Mouse (Mus musculus) T-cell, adult 66 days (primary cell): ENCODE data around the gene Ccdc15. TPM values are rescaled to one million over a fixed set of nuclear protein-coding genes. Genes with fewer than 3 reads are reported as not detected.

Experiments used
- total RNA-seq, 2 experiments: library from RNA; stranded (reverse); gene quantifications; 3 replicates in 1 of 2; 4 replicates in 1 of 2; pipeline ENCODE4 v1.2.4; 2023

Gene Ccdc15
- 10 to 100 TPM; 10.4 to 14.6 TPM for total RNA-seq

GRCm38 (mm10) chr9:37347988-37348642 is at the start of gene Ccdc15:
Ccdc15 (minus strand) TSS chr9:37348432.

GRCm38 (mm10) chr9:37367301-37368080 is 19.3 kb upstream of the Ccdc15 start, which contains the start of gene Hepacam:
Hepacam (plus strand) TSS chr9:37367351.

GRCm38 (mm10) chr9:37255149-37255888 is 92.9 kb downstream of the Ccdc15 start, which contains the start of gene Slc37a2:
Slc37a2 (minus strand) TSS chr9:37255738.

Other genes starting within 250 kb of the Ccdc15 start
- gene Pknox2, start 201.0 kb downstream of the Ccdc15 start, total RNA-seq, result not detected
- gene Tmem218, start 140.2 kb downstream of the Ccdc15 start, total RNA-seq, result 1 to 10 TPM; 1.8 TPM
- 1 to 10 TPM; 1.7 to 2.4 TPM for gene Slc37a2, start 92.7 kb downstream of the Ccdc15 start, total RNA-seq
- gene Hepacam, start 18.9 kb upstream of the Ccdc15 start, total RNA-seq, result not detected
- gene Robo4, start 53.5 kb upstream of the Ccdc15 start, total RNA-seq, result not detected
- gene Robo3, start 84.8 kb upstream of the Ccdc15 start, total RNA-seq, result under 1 TPM in 1 of 2 experiments, not detected in 1; 0.32 TPM
- 10 to 100 TPM; 41.1 to 48.9 TPM for gene Msantd2, start 140.9 kb upstream of the Ccdc15 start, total RNA-seq
- gene Esam, start 179.6 kb upstream of the Ccdc15 start, total RNA-seq, result 1 to 10 TPM in 1 of 2 experiments, under 1 TPM in 1; 0.67 to 1.6 TPM
- not detected for gene Vsig2, start 190.8 kb upstream of the Ccdc15 start, total RNA-seq
- gene Nrgn, start 204.5 kb upstream of the Ccdc15 start, total RNA-seq, result 1 to 10 TPM; 2.2 to 3.6 TPM
- 10 to 100 TPM in 1 of 2 experiments, 1 to 10 TPM in 1; 9.0 to 10.3 TPM for gene Siae, start 207.3 kb upstream of the Ccdc15 start, total RNA-seq